Mouse (Mus musculus) cerebellum, adult 2 months (tissue): ENCODE data around the gene Olfr543.

Experiments used
- CTCF ChIP-seq: fragments of 200-500 bp; IDR thresholded peaks from 2 replicates; pipeline ENCODE4 v1.5.1; 2011; ENCODE audit warnings: low read depth, mild to moderate bottlenecking, control low read depth, low read length, moderate library complexity, borderline replicate concordance; ENCODE audit not compliant: insufficient read depth
- POLR2A ChIP-seq: fragments of 200-500 bp; IDR thresholded peaks from 2 replicates; pipeline ENCODE4 v1.6.1; 2011; ENCODE audit warnings: low read length, control low read depth, borderline replicate concordance; ENCODE audit not compliant: insufficient read depth

DNA sequence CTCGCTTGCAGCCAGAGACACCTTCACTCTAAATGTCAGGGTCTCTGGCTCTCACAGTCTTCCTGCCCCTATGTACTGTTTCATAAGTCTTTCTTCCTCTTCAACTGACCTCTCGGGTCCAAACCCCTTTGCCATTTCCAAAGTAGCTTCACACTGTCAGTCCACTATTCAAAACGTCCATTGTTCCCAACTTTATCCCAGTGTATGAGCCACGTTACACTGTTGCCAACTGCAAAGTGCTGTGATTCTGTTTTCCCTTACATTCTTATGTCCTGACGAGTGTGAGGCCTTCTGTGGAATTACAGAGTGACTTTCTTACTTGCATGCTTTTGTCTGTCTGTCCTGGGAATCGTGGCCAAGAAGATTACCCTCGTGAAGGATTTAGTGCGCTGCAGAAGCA is 13.9 kb downstream of the Olfr543 start:
- TF ChIP-seq POLR2A (no peak), CTCF (no peak)
